Mouse (Mus musculus) liver, adult 2 months (tissue): ENCODE results near the gene Abcd2.

Source experiments
- CTCF ChIP-seq: fragments of 200-500 bp; IDR thresholded peaks from 2 replicates; pipeline ENCODE4 v1.5.1; 2011; ENCODE audit warnings: low read depth, low read length, control low read depth
- POLR2A ChIP-seq: fragments of 200-500 bp; IDR thresholded peaks from 2 replicates; pipeline ENCODE4 v1.6.1; 2011; ENCODE audit warnings: low read length, control low read depth; ENCODE audit not compliant: insufficient read depth; ENCODE audit errors: extremely low read depth

DNA sequence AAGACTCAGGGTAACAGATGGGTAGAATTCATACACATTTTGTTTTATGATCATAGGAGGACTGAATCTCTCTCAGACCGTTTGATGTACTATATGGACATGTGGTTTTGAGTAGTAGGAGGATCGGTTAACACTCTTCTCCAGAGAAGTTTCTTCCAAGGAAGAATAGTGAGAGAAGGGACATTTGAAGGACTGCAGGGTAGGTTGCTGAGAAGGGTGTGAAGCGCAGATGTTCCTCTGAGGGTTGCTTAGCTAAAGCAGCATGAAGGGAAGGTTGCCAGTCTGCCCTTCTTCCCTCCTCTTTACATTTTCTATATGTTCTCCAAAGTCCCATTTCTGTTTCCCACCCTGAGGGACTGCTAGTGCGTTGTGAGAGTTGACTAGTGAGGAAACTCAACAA is 20.3 kb downstream of the Abcd2 start:
- TF ChIP-seq CTCF, result no peak
- TF ChIP-seq POLR2A, result no peak
